Mouse (Mus musculus): ENCODE results near the gene Cdc45.

DNA sequence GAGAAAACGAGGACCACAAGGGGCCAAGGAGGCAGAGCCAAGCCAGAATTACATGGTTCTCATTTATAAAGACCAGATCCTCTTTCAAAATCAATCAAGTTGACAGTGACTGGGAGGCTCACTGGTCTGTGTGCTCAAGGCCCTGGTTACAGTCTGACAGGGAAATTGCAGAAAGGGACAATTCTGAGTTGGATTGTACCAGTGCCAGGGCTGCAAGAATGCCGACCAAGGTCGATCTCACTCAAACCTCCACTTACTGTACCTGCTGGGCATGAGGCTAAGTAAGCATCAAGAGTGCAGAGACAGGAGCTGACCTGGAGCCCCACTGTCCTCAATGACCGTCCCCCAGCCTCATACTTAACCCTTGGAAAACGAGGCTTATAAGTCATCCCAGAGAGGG lies 13.6 kb downstream of the Cdc45 start:
- TF ChIP-seq CTCF (IDR thresholded peaks at IDR 0.05; ENCODE audit: low read depth, low read length) (no peak), TAL1 (conservative IDR thresholded peaks at IDR 0.05; ENCODE audit: low read depth, low read length) (no peak), GATA2 (IDR thresholded peaks at IDR 0.05; ENCODE audit: borderline replicate concordance, low read depth, low read length) (no peak), GATA1 (IDR thresholded peaks at IDR 0.05; ENCODE audit: borderline replicate concordance, low read length) (no peak)

All from G1E (cell line).